Mouse (Mus musculus) embryonic facial prominence, embryonic 15.5 days (tissue): ENCODE data around the gene Psd. TPM values are rescaled to one million over a fixed set of nuclear protein-coding genes. Genes with fewer than 3 reads are reported as not detected.

Experiments
- ATAC-seq: fragments of 200-750 bp; cut with Nextera tagmentation; 2 replicates; pipeline ENCODE4 v1.8.0; 2017; ENCODE audit warnings: low read depth, moderate TSS enrichment; ENCODE audit not compliant: insufficient number of reproducible peaks, low FRiP score, low TSS enrichment
- H3K27ac ChIP-seq: fragments of 300-500 bp; sonication (generic); replicated peaks from 2 replicates; pipeline ENCODE4 v1.5.1; 2015; ENCODE audit warnings: mild to moderate bottlenecking, inconsistent platforms
- H3K27me3 ChIP-seq: fragments of 300-500 bp; sonication (generic); 2 replicates; pipeline ENCODE4 v1.6.1; 2015; ENCODE audit warnings: inconsistent platforms
- H3K36me3 ChIP-seq: fragments of 300-500 bp; sonication (generic); 2 replicates; pipeline ENCODE4 v1.6.1; 2015; ENCODE audit warnings: mild to moderate bottlenecking, inconsistent platforms
- H3K4me1 ChIP-seq: fragments of 300-500 bp; sonication (generic); 2 replicates; pipeline ENCODE4 v1.6.1; 2015; ENCODE audit warnings: inconsistent platforms
- H3K4me2 ChIP-seq: fragments of 300-500 bp; sonication (generic); replicated peaks from 2 replicates; pipeline ENCODE4 v1.6.1; 2015; ENCODE audit warnings: mild to moderate bottlenecking, inconsistent platforms
- H3K4me3 ChIP-seq: fragments of 300-500 bp; sonication (generic); replicated peaks from 2 replicates; pipeline ENCODE4 v1.5.1; 2015; ENCODE audit warnings: mild to moderate bottlenecking, inconsistent platforms
- H3K9ac ChIP-seq: fragments of 300-500 bp; sonication (generic); 2 replicates; pipeline ENCODE4 v1.6.1; 2015; ENCODE audit warnings: inconsistent platforms
- H3K9me3 ChIP-seq: fragments of 300-500 bp; sonication (generic); replicated peaks from 2 replicates; pipeline ENCODE4 v1.6.1; 2016; ENCODE audit warnings: inconsistent platforms
- WGBS: fragments of 180-500 bp; shearing (Covaris S2); methylation state at CpG from one replicate; pipeline ENCODE4 v1.1.7; 2015; 5-methylcytosine and 5-hydroxymethylcytosine counted together
- polyA plus RNA-seq: library from polyadenylated mRNA; unstranded; fragments of >200 nt; fragmentation: Nextera tagmentation; extraction: Ambion mirVana; gene quantifications from 2 replicates; pipeline ENCODE4 v1.2.1, GENCODE M21; 2015

Gene Psd
- polyA plus RNA-seq, 1 experiment from 2014 or later = 9.8 TPM

- no peak overlapping the region for H3K27ac ChIP-seq
- H3K9me3 ChIP-seq = no peaks in the 10 kb centered on the region
- H3K36me3 ChIP-seq = peaks cover 49% of the 10 kb centered on the region
- H3K27me3 ChIP-seq = peaks cover 61% of the 10 kb centered on the region
- no peak overlapping the region for H3K4me2 ChIP-seq
- ATAC-seq = no peak
- H3K4me1 ChIP-seq = peaks cover 29% of the 10 kb centered on the region
- H3K4me3 ChIP-seq = no peak overlapping the region
- no peak overlapping the region for H3K9ac ChIP-seq
- 88% methylated on average over 9 of the region's 9 CpGs for WGBS
Measured at GRCm38 (mm10) chr19:46311341-46311740, 15.6 kb downstream of the Psd start.

- peaks cover 51% of the 10 kb centered on the region for H3K27me3 ChIP-seq
- no peak overlapping the region for H3K4me2 ChIP-seq
- peaks cover 49% of the 10 kb centered on the region for H3K36me3 ChIP-seq
- H3K9me3 ChIP-seq = no peaks in the 10 kb centered on the region
- H3K9ac ChIP-seq = no peak overlapping the region
- peaks cover 28% of the 10 kb centered on the region for H3K4me1 ChIP-seq
- H3K27ac ChIP-seq = no peak overlapping the region
- ATAC-seq = no peak
- H3K4me3 ChIP-seq = no peak overlapping the region
- 90% methylated on average over 12 of the region's 12 CpGs for WGBS
Measured at GRCm38 (mm10) chr19:46310312-46310865, 16.6 kb downstream of the Psd start.

- Histone ChIP-seq H3K9me3 (no peaks in the 10 kb centered on the region), H3K4me2 (no peak overlapping the region), H3K9ac (no peak overlapping the region), H3K36me3 (peaks cover 49% of the 10 kb centered on the region), H3K27me3 (peaks cover 45% of the 10 kb centered on the region), H3K4me3 (no peak overlapping the region), H3K27ac (no peak overlapping the region), H3K4me1 (peaks cover 28% of the 10 kb centered on the region)
- WGBS = 81% methylated on average over 21 of the region's 21 CpGs
- ATAC-seq = no peak
Measured at GRCm38 (mm10) chr19:46309651-46310305, 17.2 kb downstream of the Psd start.

- under 1% methylated on average over 47 of the region's 47 CpGs for WGBS
- Histone ChIP-seq H3K36me3 (peaks cover 49% of the 10 kb centered on the region), H3K27ac (no peak overlapping the region), H3K4me3 (peak overlapping the region; percentile 43), H3K9ac (peak overlapping the region; percentile 21; the same call in 1 of the 2 replicates), H3K27me3 (peaks cover 36% of the 10 kb centered on the region), H3K4me2 (peak overlapping the region; percentile 82), H3K9me3 (no peaks in the 10 kb centered on the region), H3K4me1 (peaks cover 28% of the 10 kb centered on the region)
- no peak for ATAC-seq
Measured at GRCm38 (mm10) chr19:46308706-46309435, 18.1 kb downstream of the Psd start.

GRCm38 (mm10) chr19:46308303-46308702 lies 18.7 kb downstream of the Psd start:
- no peak overlapping the region for H3K27ac ChIP-seq
- H3K9ac ChIP-seq = no peak overlapping the region
- peaks cover 34% of the 10 kb centered on the region for H3K4me1 ChIP-seq
- WGBS = 69% methylated on average over 16 of the region's 16 CpGs
- H3K4me2 ChIP-seq = peak overlapping the region; percentile 82
- H3K4me3 ChIP-seq = peak overlapping the region; percentile 43; the same call in 1 of the 2 replicates
- no peaks in the 10 kb centered on the region for H3K9me3 ChIP-seq
- peaks cover 49% of the 10 kb centered on the region for H3K36me3 ChIP-seq
- peaks cover 30% of the 10 kb centered on the region for H3K27me3 ChIP-seq
- ATAC-seq = no peak

GRCm38 (mm10) chr19:46307781-46308180 lies 19.2 kb downstream of the Psd start:
- Histone ChIP-seq H3K4me2 (no peak overlapping the region), H3K4me3 (no peak overlapping the region), H3K27me3 (peaks cover 27% of the 10 kb centered on the region; the same call in 1 of the 2 replicates), H3K9me3 (no peaks in the 10 kb centered on the region), H3K4me1 (peaks cover 34% of the 10 kb centered on the region), H3K27ac (no peak overlapping the region), H3K36me3 (peaks cover 49% of the 10 kb centered on the region), H3K9ac (no peak overlapping the region)
- WGBS = 83% methylated on average over 16 of the region's 16 CpGs
- ATAC-seq = no peak

GRCm38 (mm10) chr19:46306751-46307289 lies 20.1 kb downstream of the Psd start:
- Histone ChIP-seq H3K4me2 (no peak overlapping the region), H3K4me3 (no peak overlapping the region), H3K4me1 (peaks cover 34% of the 10 kb centered on the region), H3K9me3 (no peaks in the 10 kb centered on the region), H3K27me3 (peaks cover 19% of the 10 kb centered on the region; the same call in 1 of the 2 replicates), H3K27ac (no peak overlapping the region), H3K36me3 (peaks cover 39% of the 10 kb centered on the region), H3K9ac (no peak overlapping the region)
- WGBS = 91% methylated on average over 9 of the region's 9 CpGs
- ATAC-seq = no peak

GRCm38 (mm10) chr19:46306268-46306610 lies 20.7 kb downstream of the Psd start:
- no peak for ATAC-seq
- no peak overlapping the region for H3K9ac ChIP-seq

GRCm38 (mm10) chr19:46305432-46306267 lies 21.3 kb downstream of the Psd start:
- ATAC-seq = peak; percentile 77
- under 1% methylated on average over 43 of the region's 43 CpGs for WGBS
- peaks cover 27% of the 10 kb centered on the region for H3K36me3 ChIP-seq
- H3K4me3 ChIP-seq = peak overlapping the region; percentile 77
- peaks cover 34% of the 10 kb centered on the region for H3K4me1 ChIP-seq
- peak overlapping the region; percentile 53 for H3K9ac ChIP-seq
- H3K4me2 ChIP-seq = peak overlapping the region; percentile 95
- H3K9me3 ChIP-seq = no peaks in the 10 kb centered on the region
- H3K27me3 ChIP-seq = peaks cover 19% of the 10 kb centered on the region; the same call in 1 of the 2 replicates
- H3K27ac ChIP-seq = peak overlapping the region; percentile 94

More at GRCm38 (mm10) chr19:46306268-46306610, 20.7 kb downstream of the Psd start:
- Histone ChIP-seq H3K36me3 (peaks cover 33% of the 10 kb centered on the region), H3K4me1 (peaks cover 34% of the 10 kb centered on the region), H3K27me3 (peaks cover 19% of the 10 kb centered on the region; the same call in 1 of the 2 replicates), H3K27ac (peak overlapping the region; percentile 94; the same call in 1 of the 2 replicates), H3K9me3 (no peaks in the 10 kb centered on the region), H3K4me2 (peak overlapping the region; percentile 95), H3K4me3 (peak overlapping the region; percentile 77)
- 53% methylated on average over 5 of the region's 5 CpGs for WGBS

GRCm38 (mm10) chr19:46304908-46305333 lies 22.0 kb downstream of the Psd start:
- Histone ChIP-seq H3K27ac (peak overlapping the region; percentile 94), H3K9me3 (no peaks in the 10 kb centered on the region), H3K4me3 (peak overlapping the region; percentile 77), H3K27me3 (peaks cover 19% of the 10 kb centered on the region; the same call in 1 of the 2 replicates), H3K4me1 (peaks cover 34% of the 10 kb centered on the region), H3K9ac (peak overlapping the region; percentile 53), H3K36me3 (peaks cover 20% of the 10 kb centered on the region), H3K4me2 (peak overlapping the region; percentile 95)
- ATAC-seq = peak; percentile 12
- under 1% methylated on average over 34 of the region's 34 CpGs for WGBS
